Mouse (Mus musculus) brain, embryonic 14.5 days (tissue): ENCODE measurements at regions not wholly inside any gene's neighbourhood (a gene's known extent, or its start where the extent isn't known, plus 50 kb on each side); places are given as distances from the start of the nearest gene placed in this dataset.

Experiments
- CTCF ChIP-seq: fragments of 200-500 bp; IDR thresholded peaks from 2 replicates; pipeline ENCODE4 v1.5.1; 2012; ENCODE audit warnings: inconsistent platforms, mild to moderate bottlenecking, moderate library complexity, borderline replicate concordance; ENCODE audit not compliant: insufficient read depth, insufficient read length; ENCODE audit errors: extremely low read depth
- POLR2A ChIP-seq: fragments of 200-500 bp; IDR thresholded peaks from 2 replicates; pipeline ENCODE4 v1.6.1; 2012; ENCODE audit warnings: mild to moderate bottlenecking, inconsistent platforms, borderline replicate concordance; ENCODE audit not compliant: poor library complexity, insufficient read depth, insufficient read length, severe bottlenecking; ENCODE audit errors: extremely low read depth

DNA sequence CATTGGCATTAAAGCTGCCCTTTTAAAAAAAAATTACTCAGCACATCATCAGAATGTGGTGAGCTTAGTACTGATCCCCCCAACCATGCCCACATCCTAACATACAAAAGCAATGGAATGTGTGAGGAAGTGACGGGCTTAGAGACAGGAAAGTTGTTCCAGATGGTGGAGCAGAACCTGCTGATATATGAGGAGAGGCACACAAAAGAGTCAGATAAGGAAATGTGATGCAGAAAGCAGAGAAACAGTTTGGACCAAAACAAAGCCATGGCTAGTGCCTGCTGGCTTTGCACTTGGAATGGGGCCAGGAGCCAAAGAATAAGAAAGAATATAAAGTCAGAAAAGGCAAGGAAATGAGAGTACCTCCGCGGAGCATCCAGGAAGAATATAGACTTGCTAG lies 106.1 kb upstream of the Ptgfr start:
- TF ChIP-seq POLR2A (no peak), CTCF (no peak)
